Mouse (Mus musculus): ENCODE data around the gene Lypd5. TPM values are rescaled to one million over a fixed set of nuclear protein-coding genes. Genes with fewer than 3 reads are reported as not detected.

The Lypd5 gene
- polyA plus RNA-seq, 1 experiment from 2014 or later, result 201 TPM

GRCm38 (mm10) chr7:24327281-24327975 lies 21.6 kb upstream of the Lypd5 start:
- DNase-seq (ENCODE audit: low spot score) (peak; percentile 34), ATAC-seq (ENCODE audit: low FRiP score, low TSS enrichment) (peak; percentile 83)
- H3K27ac ChIP-seq (replicated peaks), result no peak overlapping the region
- 58% methylated on average over 14 of the region's 14 CpGs for WGBS
- H3K4me3 ChIP-seq (ENCODE audit: low read depth, low read length), result no peak overlapping the region
- H3K4me1 ChIP-seq (replicated peaks; ENCODE audit: control insufficient read depth, insufficient read depth), result no peaks in the 10 kb centered on the region
- no peaks in the 10 kb centered on the region for H3K27me3 ChIP-seq (ENCODE audit: control insufficient read depth, insufficient read depth, low read length)
- TF ChIP-seq EP300 (optimal IDR thresholded peaks at IDR 0.05), result no peak
- TF ChIP-seq CTCF (IDR thresholded peaks at IDR 0.05; ENCODE audit: low read depth), result no peak
- 0 out of 2 replicates have a peak, but pooled peaks cover 2% of the 10 kb centered on the region for H3K9me3 ChIP-seq (ENCODE audit: control insufficient read depth, low read length)
- H3K9ac ChIP-seq (ENCODE audit: low read length), result no peak overlapping the region
- H3K4me2 ChIP-seq (replicated peaks; ENCODE audit: low read depth), result no peak overlapping the region
- no peaks in the 10 kb centered on the region for H3K36me3 ChIP-seq (ENCODE audit: control insufficient read depth, insufficient read depth, low read length)

GRCm38 (mm10) chr7:24333304-24333986 lies 15.6 kb upstream of the Lypd5 start, which contains the start of gene Tescl:
Gene Tescl (minus strand): TSS chr7:24333936.
- Histone ChIP-seq H3K36me3 (ENCODE audit: control insufficient read depth, insufficient read depth, low read length) (no peaks in the 10 kb centered on the region), H3K9ac (ENCODE audit: low read length) (no peak within 1 kb of the TSS), H3K4me1 (replicated peaks; ENCODE audit: control insufficient read depth, insufficient read depth) (no peaks in the 10 kb centered on the region), H3K9me3 (ENCODE audit: control insufficient read depth, low read length) (no peaks in the 10 kb centered on the region), H3K4me3 (ENCODE audit: low read depth, low read length) (no peak within 1 kb of the TSS), H3K4me2 (replicated peaks; ENCODE audit: low read depth) (peak within 1 kb of the TSS; percentile 25; the same call in 1 of the 2 replicates), H3K27ac (replicated peaks) (no peak within 1 kb of the TSS), H3K27me3 (ENCODE audit: control insufficient read depth, insufficient read depth, low read length) (no peaks in the 10 kb centered on the region)
- ATAC-seq (ENCODE audit: low FRiP score, low TSS enrichment) (no peak), DNase-seq (ENCODE audit: low spot score) (no peak)
- 37% methylated on average over 49 of the region's 49 CpGs for WGBS
- TF ChIP-seq EP300 (optimal IDR thresholded peaks at IDR 0.05) (no peak), CTCF (IDR thresholded peaks at IDR 0.05; ENCODE audit: low read depth) (no peak)

- WGBS, result 8% methylated on average over 5 of the region's 5 CpGs
- no peaks in the 10 kb centered on the region for H3K9me3 ChIP-seq (ENCODE audit: control insufficient read depth, low read length)
- ATAC-seq (ENCODE audit: low FRiP score, low TSS enrichment) (no peak), DNase-seq (ENCODE audit: low spot score) (peak; percentile 69)
- peak; percentile 84 for TF ChIP-seq CTCF (IDR thresholded peaks at IDR 0.05; ENCODE audit: low read depth)
- no peak for TF ChIP-seq EP300 (optimal IDR thresholded peaks at IDR 0.05)
- H3K9ac ChIP-seq (ENCODE audit: low read length), result no peak overlapping the region
- no peak overlapping the region for H3K4me2 ChIP-seq (replicated peaks; ENCODE audit: low read depth)
- no peak overlapping the region for H3K4me3 ChIP-seq (ENCODE audit: low read depth, low read length)
- no peaks in the 10 kb centered on the region for H3K4me1 ChIP-seq (replicated peaks; ENCODE audit: control insufficient read depth, insufficient read depth)
- no peaks in the 10 kb centered on the region for H3K27me3 ChIP-seq (ENCODE audit: control insufficient read depth, insufficient read depth, low read length)
- no peak overlapping the region for H3K27ac ChIP-seq (replicated peaks)
- no peaks in the 10 kb centered on the region for H3K36me3 ChIP-seq (ENCODE audit: control insufficient read depth, insufficient read depth, low read length)
Observed at GRCm38 (mm10) chr7:24335699-24336309, 13.2 kb upstream of the Lypd5 start.

- Histone ChIP-seq H3K9me3 (ENCODE audit: control insufficient read depth, low read length) (no peaks in the 10 kb centered on the region), H3K4me1 (replicated peaks; ENCODE audit: control insufficient read depth, insufficient read depth) (no peaks in the 10 kb centered on the region), H3K4me3 (ENCODE audit: low read depth, low read length) (no peak overlapping the region), H3K9ac (ENCODE audit: low read length) (no peak overlapping the region), H3K27me3 (ENCODE audit: control insufficient read depth, insufficient read depth, low read length) (no peaks in the 10 kb centered on the region), H3K4me2 (replicated peaks; ENCODE audit: low read depth) (no peak overlapping the region), H3K36me3 (ENCODE audit: control insufficient read depth, insufficient read depth, low read length) (no peaks in the 10 kb centered on the region), H3K27ac (replicated peaks) (no peak overlapping the region)
- ATAC-seq (ENCODE audit: low FRiP score, low TSS enrichment) (no peak), DNase-seq (ENCODE audit: low spot score) (no peak)
- 43% methylated on average over 2 of the region's 2 CpGs for WGBS
- TF ChIP-seq EP300 (optimal IDR thresholded peaks at IDR 0.05), result no peak
- TF ChIP-seq CTCF (IDR thresholded peaks at IDR 0.05; ENCODE audit: low read depth), result peak; percentile 45
Observed at GRCm38 (mm10) chr7:24338241-24338640, 10.8 kb upstream of the Lypd5 start.

GRCm38 (mm10) chr7:24343701-24344272 lies 5.2 kb upstream of the Lypd5 start:
- Histone ChIP-seq H3K9ac (ENCODE audit: low read length) (no peak overlapping the region), H3K4me1 (replicated peaks; ENCODE audit: control insufficient read depth, insufficient read depth) (no peaks in the 10 kb centered on the region)
- WGBS, result 56% methylated on average over 7 of the region's 7 CpGs

More at GRCm38 (mm10) chr7:24343701-24344272, 5.2 kb upstream of the Lypd5 start:
- H3K4me2 ChIP-seq (replicated peaks; ENCODE audit: low read depth), result no peak overlapping the region
- no peak overlapping the region for H3K27ac ChIP-seq (replicated peaks)
- DNase-seq (ENCODE audit: low spot score) (no peak), ATAC-seq (ENCODE audit: low FRiP score, low TSS enrichment) (no peak)
- no peaks in the 10 kb centered on the region for H3K9me3 ChIP-seq (ENCODE audit: control insufficient read depth, low read length)
- TF ChIP-seq EP300 (optimal IDR thresholded peaks at IDR 0.05), result no peak
- TF ChIP-seq CTCF (IDR thresholded peaks at IDR 0.05; ENCODE audit: low read depth), result no peak
- H3K4me3 ChIP-seq (ENCODE audit: low read depth, low read length), result no peak overlapping the region
- no peaks in the 10 kb centered on the region for H3K36me3 ChIP-seq (ENCODE audit: control insufficient read depth, insufficient read depth, low read length)
- H3K27me3 ChIP-seq (ENCODE audit: control insufficient read depth, insufficient read depth, low read length), result no peaks in the 10 kb centered on the region

Measured in stomach, postnatal 0 days (tissue).